Mouse (Mus musculus) heart, embryonic 11.5 days (tissue): ENCODE data around the gene Tmem80. TPM values are rescaled to one million over a fixed set of nuclear protein-coding genes. Genes with fewer than 3 reads are reported as not detected.

ENCODE experiments used
- ATAC-seq: fragments of 200-750 bp; cut with Nextera tagmentation; replicated peaks from 2 replicates; pipeline ENCODE4 v1.8.0; 2017; ENCODE audit warnings: moderate library complexity; ENCODE audit not compliant: insufficient number of reproducible peaks, low FRiP score, low TSS enrichment
- H3K27ac ChIP-seq: fragments of 300-500 bp; sonication (generic); 2 replicates; pipeline ENCODE4 v1.5.1; 2014; ENCODE audit warnings: mild to moderate bottlenecking, low read depth, low read length
- H3K27me3 ChIP-seq: fragments of 300-500 bp; sonication (generic); 2 replicates; pipeline ENCODE4 v1.6.1; 2014; ENCODE audit warnings: mild to moderate bottlenecking, low read length, mixed read lengths; ENCODE audit not compliant: control insufficient read depth, insufficient read depth
- H3K36me3 ChIP-seq: fragments of 300-500 bp; sonication (generic); 2 replicates; pipeline ENCODE4 v1.6.1; 2014; ENCODE audit warnings: mild to moderate bottlenecking, low read length, moderate library complexity, mixed read lengths; ENCODE audit not compliant: control insufficient read depth, insufficient read depth
- H3K4me1 ChIP-seq: fragments of 300-500 bp; sonication (generic); 2 replicates; pipeline ENCODE4 v1.6.1; 2014; ENCODE audit warnings: low read length; ENCODE audit not compliant: control insufficient read depth, insufficient read depth
- H3K4me2 ChIP-seq: fragments of 300-500 bp; sonication (generic); 2 replicates; pipeline ENCODE4 v1.6.1; 2014; ENCODE audit warnings: mild to moderate bottlenecking, moderate library complexity
- H3K4me3 ChIP-seq: fragments of 300-500 bp; sonication (generic); 2 replicates; pipeline ENCODE4 v1.5.1; 2014; ENCODE audit warnings: low read depth, low read length
- H3K9ac ChIP-seq: fragments of 300-500 bp; sonication (generic); 2 replicates; pipeline ENCODE4 v1.6.1; 2014; ENCODE audit warnings: mild to moderate bottlenecking, low read depth, low read length, moderate library complexity
- H3K9me3 ChIP-seq: fragments of 300-500 bp; sonication (generic); replicated peaks from 2 replicates; pipeline ENCODE4 v1.6.1; 2016; ENCODE audit warnings: low read length; ENCODE audit not compliant: control insufficient read depth
- WGBS: fragments of 180-500 bp; shearing (Covaris S2); extraction: QIAGEN DNeasy Blood & Tissue Kit; methylation state at CpG from one replicate; pipeline ENCODE4 v1.1.7; 2014; ENCODE audit not compliant: insufficient replicate concordance; 5-methylcytosine and 5-hydroxymethylcytosine counted together
- polyA plus RNA-seq: library from polyadenylated mRNA; unstranded; fragments of >200 nt; fragmentation: Nextera tagmentation; extraction: Ambion mirVana; gene quantifications from 2 replicates; pipeline ENCODE4 v1.2.1, GENCODE M21; 2014

The Tmem80 gene
- polyA plus RNA-seq, 1 experiment from 2014 or later, result 23.6 TPM

GRCm38 (mm10) chr7:141293852-141294471 lies 33.6 kb upstream of the Tmem80 start:
- Histone ChIP-seq H3K4me2 (peak overlapping the region; percentile 73), H3K9ac (peak overlapping the region; percentile 43; the same call in 1 of the 2 replicates), H3K27me3 (peaks cover 58% of the 10 kb centered on the region), H3K27ac (no peak overlapping the region), H3K9me3 (no peaks in the 10 kb centered on the region), H3K36me3 (peaks cover 4% of the 10 kb centered on the region; the same call in 1 of the 2 replicates), H3K4me1 (peaks cover 22% of the 10 kb centered on the region), H3K4me3 (peak overlapping the region; percentile 32)
- ATAC-seq, result no peak
- 1% methylated on average over 51 of the region's 53 CpGs for WGBS

- peaks cover 22% of the 10 kb centered on the region for H3K4me1 ChIP-seq
- WGBS, result 8% methylated on average over 21 of the region's 22 CpGs
- H3K9me3 ChIP-seq, result no peaks in the 10 kb centered on the region
- no peak overlapping the region for H3K27ac ChIP-seq
- H3K36me3 ChIP-seq, result peaks cover 7% of the 10 kb centered on the region; the same call in 1 of the 2 replicates
- ATAC-seq, result no peak
- no peak overlapping the region for H3K9ac ChIP-seq
- H3K27me3 ChIP-seq, result peaks cover 58% of the 10 kb centered on the region
- peak overlapping the region; percentile 73 for H3K4me2 ChIP-seq
- H3K4me3 ChIP-seq, result peak overlapping the region; percentile 32
These were observed 33.1 kb upstream of the Tmem80 start for GRCm38 (mm10) chr7:141294479-141294878.

- Histone ChIP-seq H3K4me3 (no peak overlapping the region), H3K27me3 (peaks cover 29% of the 10 kb centered on the region), H3K36me3 (peaks cover 16% of the 10 kb centered on the region; the same call in 1 of the 2 replicates), H3K9me3 (no peaks in the 10 kb centered on the region), H3K4me2 (no peak overlapping the region), H3K9ac (no peak overlapping the region), H3K27ac (no peak overlapping the region), H3K4me1 (peaks cover 16% of the 10 kb centered on the region)
- 82% methylated on average over 3 of the region's 3 CpGs for WGBS
- no peak for ATAC-seq
These were observed 29.5 kb upstream of the Tmem80 start for GRCm38 (mm10) chr7:141297926-141298650.

GRCm38 (mm10) chr7:141299175-141299574 lies 28.4 kb upstream of the Tmem80 start:
- Histone ChIP-seq H3K4me3 (no peak overlapping the region), H3K9ac (no peak overlapping the region), H3K9me3 (no peaks in the 10 kb centered on the region), H3K36me3 (peaks cover 16% of the 10 kb centered on the region; the same call in 1 of the 2 replicates), H3K27me3 (peaks cover 18% of the 10 kb centered on the region), H3K4me2 (no peak overlapping the region), H3K27ac (no peak overlapping the region), H3K4me1 (peaks cover 7% of the 10 kb centered on the region)
- WGBS, result 93% methylated on average over 8 of the region's 8 CpGs
- ATAC-seq, result no peak

GRCm38 (mm10) chr7:141301386-141301785 lies 26.2 kb upstream of the Tmem80 start:
- Histone ChIP-seq H3K9me3 (no peaks in the 10 kb centered on the region), H3K36me3 (peaks cover 24% of the 10 kb centered on the region; the same call in 1 of the 2 replicates), H3K27ac (no peak overlapping the region), H3K4me2 (no peak overlapping the region), H3K4me3 (no peak overlapping the region), H3K27me3 (no peaks in the 10 kb centered on the region), H3K9ac (no peak overlapping the region), H3K4me1 (no peaks in the 10 kb centered on the region)
- no peak for ATAC-seq
- WGBS, result 95% methylated on average over 9 of the region's 9 CpGs

GRCm38 (mm10) chr7:141302702-141303268 lies 24.8 kb upstream of the Tmem80 start:
- H3K4me3 ChIP-seq, result no peak overlapping the region
- WGBS, result 86% methylated on average over 1 of the region's 1 CpGs
- H3K27me3 ChIP-seq, result no peaks in the 10 kb centered on the region
- H3K4me2 ChIP-seq, result no peak overlapping the region
- peaks cover 22% of the 10 kb centered on the region; the same call in 1 of the 2 replicates for H3K36me3 ChIP-seq
- no peaks in the 10 kb centered on the region for H3K9me3 ChIP-seq
- H3K27ac ChIP-seq, result no peak overlapping the region
- no peaks in the 10 kb centered on the region for H3K4me1 ChIP-seq
- ATAC-seq, result no peak
- no peak overlapping the region for H3K9ac ChIP-seq

- Histone ChIP-seq H3K36me3 (peaks cover 24% of the 10 kb centered on the region; the same call in 1 of the 2 replicates), H3K4me3 (no peak overlapping the region), H3K27ac (no peak overlapping the region), H3K9me3 (no peaks in the 10 kb centered on the region), H3K4me2 (no peak overlapping the region), H3K9ac (no peak overlapping the region), H3K4me1 (no peaks in the 10 kb centered on the region), H3K27me3 (no peaks in the 10 kb centered on the region)
- ATAC-seq, result no peak
- 87% methylated on average over 4 of the region's 4 CpGs for WGBS
These were observed 23.0 kb upstream of the Tmem80 start for GRCm38 (mm10) chr7:141304537-141304936.

GRCm38 (mm10) chr7:141314416-141314815 lies 13.1 kb upstream of the Tmem80 start:
- Histone ChIP-seq H3K27ac (no peak overlapping the region), H3K9ac (no peak overlapping the region), H3K4me1 (no peaks in the 10 kb centered on the region), H3K4me2 (no peak overlapping the region), H3K27me3 (no peaks in the 10 kb centered on the region), H3K36me3 (peaks cover 43% of the 10 kb centered on the region), H3K9me3 (no peaks in the 10 kb centered on the region), H3K4me3 (no peak overlapping the region)
- ATAC-seq, result no peak
- 87% methylated on average over 2 of the region's 2 CpGs for WGBS
